9 mouse cellular contexts compared by ENCODE assay signal in genomic region chr10:127426670-127427069, GRCm38 (mm10). TPM values are rescaled to one million over a fixed set of nuclear protein-coding genes. Genes with fewer than 3 reads are reported as not detected.
A peak's percentile ranks its signal among the peaks of the same experiment; 100 is the strongest.
DNase-seq lines count a peak whose midpoint lies in the region; ATAC-seq lines count a peak whose summit lies in the region.
"Had no signal": no experiment of that assay in that cellular context is flagged by ENCODE, and none has a peak within 500 bp of the region (broad histone marks: within the 10 kb centered on the region; RNA-seq: fewer than 3 reads in every experiment).

No protein-coding gene starts in this region.

- intact Hi-C loops in left cerebral cortex, postnatal 25 days (cut with DNase I), result no loop called here

- H3K27me3 ChIP-seq in midbrain, embryonic 13.5 days, result no peaks in the 10 kb centered on the region
- H3K27me3 ChIP-seq in midbrain, embryonic 16.5 days (ENCODE audit: control insufficient read depth, insufficient read depth, low read depth, low read length), result no peaks in the 10 kb centered on the region
- no peaks in the 10 kb centered on the region for H3K27me3 ChIP-seq in forebrain, embryonic 10.5 days (ENCODE audit: poor library complexity, severe bottlenecking)
- no peaks in the 10 kb centered on the region for H3K27me3 ChIP-seq in intestine, embryonic 16.5 days (replicated peaks; ENCODE audit: control insufficient read depth, insufficient read depth, low read length)
- no peaks in the 10 kb centered on the region for H3K27me3 ChIP-seq in stomach, embryonic 15.5 days (replicated peaks)

- H3K9me3 ChIP-seq in midbrain, embryonic 13.5 days, result no peaks in the 10 kb centered on the region
- H3K9me3 ChIP-seq in midbrain, embryonic 16.5 days (replicated peaks; ENCODE audit: control insufficient read depth, low read length, poor library complexity, severe bottlenecking), result no peaks in the 10 kb centered on the region
- H3K9me3 ChIP-seq in forebrain, embryonic 10.5 days, result 0 out of 2 replicates have a peak, but pooled peaks cover 5% of the 10 kb centered on the region
- no peaks in the 10 kb centered on the region for H3K9me3 ChIP-seq in intestine, embryonic 16.5 days (ENCODE audit: control insufficient read depth, low read length)
- H3K9me3 ChIP-seq in stomach, embryonic 15.5 days, result no peaks in the 10 kb centered on the region

- no peak overlapping the region for H3K4me3 ChIP-seq in midbrain, embryonic 13.5 days (replicated peaks)
- no peak overlapping the region for H3K4me3 ChIP-seq in midbrain, embryonic 16.5 days (ENCODE audit: low read depth, low read length)
- H3K4me3 ChIP-seq in forebrain, embryonic 10.5 days, result no peak overlapping the region
- H3K4me3 ChIP-seq in intestine, embryonic 16.5 days (ENCODE audit: low read length), result no peak overlapping the region
- H3K4me3 ChIP-seq in stomach, embryonic 15.5 days (replicated peaks), result no peak overlapping the region

- no peak overlapping the region for H3K4me2 ChIP-seq in midbrain, embryonic 13.5 days (replicated peaks)
- no peak overlapping the region for H3K4me2 ChIP-seq in midbrain, embryonic 16.5 days (ENCODE audit: low read length)
- H3K4me2 ChIP-seq in intestine, embryonic 16.5 days (ENCODE audit: low read depth, low read length), result no peak overlapping the region
- no peak overlapping the region for H3K4me2 ChIP-seq in stomach, embryonic 15.5 days

- peak overlapping the region; percentile 47 for H3K27ac ChIP-seq in midbrain, embryonic 13.5 days
- no peak overlapping the region for H3K27ac ChIP-seq in midbrain, embryonic 16.5 days (ENCODE audit: low read length)
- peak overlapping the region; percentile 65 for H3K27ac ChIP-seq in forebrain, embryonic 10.5 days
- peak overlapping the region; percentile 43 for H3K27ac ChIP-seq in intestine, embryonic 16.5 days (ENCODE audit: low read length)
- H3K27ac ChIP-seq in stomach, embryonic 15.5 days, result peak overlapping the region; percentile 5; the same call in 1 of the 2 replicates

- H3K4me1 ChIP-seq in midbrain, embryonic 13.5 days (replicated peaks), result peaks cover 27% of the 10 kb centered on the region
- peaks cover 14% of the 10 kb centered on the region for H3K4me1 ChIP-seq in midbrain, embryonic 16.5 days (ENCODE audit: control insufficient read depth, insufficient read depth, low read length)
- peaks cover 34% of the 10 kb centered on the region for H3K4me1 ChIP-seq in forebrain, embryonic 10.5 days
- H3K4me1 ChIP-seq in intestine, embryonic 16.5 days (ENCODE audit: control insufficient read depth, insufficient read depth, low read length), result peaks cover 18% of the 10 kb centered on the region
- peaks cover 16% of the 10 kb centered on the region; the same call in 1 of the 2 replicates for H3K4me1 ChIP-seq in stomach, embryonic 15.5 days

- WGBS in midbrain, embryonic 13.5 days, result 5% methylated on average over 2 of the region's 2 CpGs
- WGBS in midbrain, embryonic 16.5 days, result 14% methylated on average over 2 of the region's 2 CpGs
- WGBS in forebrain, embryonic 10.5 days, result 34% methylated on average over 2 of the region's 2 CpGs
- 18% methylated on average over 2 of the region's 2 CpGs for whole genome bisulfite sequencing in intestine, embryonic 16.5 days
- 19% methylated on average over 2 of the region's 2 CpGs for WGBS in stomach, embryonic 15.5 days

- no peaks in the 10 kb centered on the region for H3K36me3 ChIP-seq in midbrain, embryonic 13.5 days
- H3K36me3 ChIP-seq in midbrain, embryonic 16.5 days (ENCODE audit: control insufficient read depth, insufficient read depth, low read length), result no peaks in the 10 kb centered on the region
- H3K36me3 ChIP-seq in forebrain, embryonic 10.5 days (replicated peaks), result peaks cover 9% of the 10 kb centered on the region; the same call in 1 of the 2 replicates
- H3K36me3 ChIP-seq in intestine, embryonic 16.5 days (ENCODE audit: control insufficient read depth, insufficient read depth, low read length), result no peaks in the 10 kb centered on the region; the same call in 1 of the 2 replicates
- H3K36me3 ChIP-seq in stomach, embryonic 15.5 days, result no peaks in the 10 kb centered on the region

- no peak overlapping the region for H3K9ac ChIP-seq in midbrain, embryonic 13.5 days (replicated peaks)
- H3K9ac ChIP-seq in midbrain, embryonic 16.5 days (ENCODE audit: low read depth, low read length), result no peak overlapping the region
- no peak overlapping the region for H3K9ac ChIP-seq in intestine, embryonic 16.5 days (ENCODE audit: low read depth, low read length)
- no peak overlapping the region for H3K9ac ChIP-seq in stomach, embryonic 15.5 days

- 0 out of 2 replicates have a peak, but pooled peaks have one; percentile 24 for ATAC-seq in midbrain, embryonic 13.5 days
- no peak for ATAC-seq in midbrain, embryonic 16.5 days
- peak; percentile 47 for ATAC-seq in intestine, embryonic 16.5 days
- no peak for ATAC-seq in stomach, embryonic 15.5 days (ENCODE audit: insufficient read depth, low FRiP score, low read depth)
- no peak for ATAC-seq in activated CD4-positive, CD25-positive, alpha-beta regulatory T cell, adult 4 months

- DNase-seq in forebrain, embryonic 10.5 days (ENCODE audit: extremely low spot score, low spot score), result no peak
- no peak for DNase-seq in adrenal gland, postnatal 14 days
- DNase-seq in left cerebral cortex, postnatal 25 days (ENCODE audit: low spot score in 2 of 2), result no peak

RNA-seq across cellular contexts. Expression of gene R3hdm2, which starts 46.5 kb away (rescaled TPM):
- polyA plus RNA-seq in midbrain, embryonic 13.5 days (2015; fragmentation: Nextera tagmentation; extraction: Ambion mirVana), result 35.0 and 36.1 TPM in 2 replicates
- polyA plus RNA-seq in midbrain, embryonic 16.5 days (2015; fragmentation: Nextera tagmentation; extraction: Ambion mirVana), result 35.2 and 35.9 TPM in 2 replicates
- 27.2 and 27.8 TPM in 2 replicates for polyA plus RNA-seq in forebrain, embryonic 10.5 days (2016; fragmentation: Nextera tagmentation; extraction: Ambion mirVana)
- 17.7 and 18.3 TPM in 2 replicates for polyA plus RNA-seq in intestine, embryonic 16.5 days (2015; fragmentation: Nextera tagmentation; extraction: Ambion mirVana)
- polyA plus RNA-seq in stomach, embryonic 15.5 days (2015; fragmentation: Nextera tagmentation; extraction: Ambion mirVana), result 26.5 and 34.1 TPM in 2 replicates
- total RNA-seq in adrenal gland, postnatal 14 days (2021), result 113 TPM in 2 replicates
- total RNA-seq in left cerebral cortex, postnatal 25 days (2021), result 100 to 1,000 TPM; 316 to 372 TPM
- polyA plus RNA-seq in activated CD4-positive, CD25-positive, alpha-beta regulatory T cell, adult 4 months (2017; shearing (Covaris generic)), result 10 to 100 TPM; 14.4 to 15.0 TPM

RNA-seq across cellular contexts. Expression of gene Inhbc, which starts 56.4 kb away (rescaled TPM):
- not detected in 2 replicates for polyA plus RNA-seq in midbrain, embryonic 13.5 days (2015; fragmentation: Nextera tagmentation; extraction: Ambion mirVana)
- polyA plus RNA-seq in midbrain, embryonic 16.5 days (2015; fragmentation: Nextera tagmentation; extraction: Ambion mirVana), result 0.15 TPM in 1 of 2 replicates, not detected in the other
- not detected in 2 replicates for polyA plus RNA-seq in forebrain, embryonic 10.5 days (2016; fragmentation: Nextera tagmentation; extraction: Ambion mirVana)
- not detected in 2 replicates for polyA plus RNA-seq in intestine, embryonic 16.5 days (2015; fragmentation: Nextera tagmentation; extraction: Ambion mirVana)
- polyA plus RNA-seq in stomach, embryonic 15.5 days (2015; fragmentation: Nextera tagmentation; extraction: Ambion mirVana), result 0.27 TPM in 2 replicates
- 0.79 and 14.4 TPM in 2 replicates for total RNA-seq in adrenal gland, postnatal 14 days (2021)
- not detected for total RNA-seq in left cerebral cortex, postnatal 25 days (2021)
- polyA plus RNA-seq in activated CD4-positive, CD25-positive, alpha-beta regulatory T cell, adult 4 months (2017; shearing (Covaris generic)), result not detected
- polyA plus RNA-seq: embryonic facial prominence, embryonic 11.5 days had no signal

Comparison
In these comparisons a context has a peak if more than half of its experiments do, and no peak if none do; other contexts are left out.
1. ATAC-seq: peak in midbrain, embryonic 13.5 days (single experiment) and intestine, embryonic 16.5 days (single experiment); none in midbrain, embryonic 16.5 days (single experiment), stomach, embryonic 15.5 days (single experiment) and activated CD4-positive, CD25-positive, alpha-beta regulatory T cell, adult 4 months (single experiment).